Mouse (Mus musculus) spleen, adult 2 months (tissue): ENCODE results near the gene Ap2a2.

Experiments
- CTCF ChIP-seq: fragments of 200-500 bp; IDR thresholded peaks from 2 replicates; pipeline ENCODE4 v1.5.1; 2011; ENCODE audit warnings: mild to moderate bottlenecking, inconsistent platforms; ENCODE audit not compliant: insufficient read depth, insufficient read length, insufficient replicate concordance; ENCODE audit errors: extremely low read depth
- POLR2A ChIP-seq: fragments of 200-500 bp; IDR thresholded peaks from 2 replicates; pipeline ENCODE4 v1.6.1; 2011; ENCODE audit warnings: low read depth, low read length, inconsistent platforms

- TF ChIP-seq POLR2A = no peak
- no peak for TF ChIP-seq CTCF
Measured at GRCm38 (mm10) chr7:141585288-141585687, 23.3 kb downstream of the Ap2a2 start.
